15 mouse cellular contexts compared by ENCODE assay signal in the genomic region with DNA sequence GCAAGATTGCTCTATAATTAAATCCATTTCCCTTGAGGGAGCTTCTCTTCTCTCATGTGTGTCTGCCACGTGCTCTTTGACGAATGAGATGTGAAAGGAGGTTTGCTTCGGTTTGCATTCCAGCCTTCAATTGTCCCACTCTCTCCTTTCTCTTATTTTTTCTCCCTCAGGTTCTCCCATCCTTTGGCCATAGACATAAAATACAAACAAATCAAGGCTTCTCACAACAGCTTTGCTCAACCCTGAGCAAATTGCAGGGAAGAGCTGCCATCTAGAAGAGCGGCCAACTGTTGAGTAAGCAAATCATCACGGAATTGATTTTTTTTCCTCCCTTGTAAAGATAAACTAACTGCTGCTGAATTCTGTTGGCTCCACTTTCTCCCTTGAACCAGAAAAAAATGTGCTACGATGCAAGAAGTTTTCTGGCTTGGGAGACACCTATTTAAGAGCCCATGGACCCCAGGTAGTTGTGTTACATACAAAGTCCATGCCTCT.
DNase-seq lines count a peak whose midpoint lies in the region; ATAC-seq and TF ChIP-seq lines count a peak whose summit lies in the region.
"Had no signal": no experiment of that assay in that cellular context is flagged by ENCODE, and none has a peak within 500 bp of the region (broad histone marks: within the 10 kb centered on the region; RNA-seq: fewer than 3 reads in every experiment).

No protein-coding gene starts in this region.

- no peak overlapping the region for H3K9ac ChIP-seq in limb, embryonic 14.5 days (ENCODE audit: low read depth, low read length, severe bottlenecking)
- no peak overlapping the region for H3K9ac ChIP-seq in lung, postnatal 0 days (replicated peaks; ENCODE audit: low read depth)
- no peak overlapping the region for H3K9ac ChIP-seq in stomach, embryonic 15.5 days
- H3K9ac ChIP-seq: embryonic facial prominence, embryonic 12.5 days; liver, embryonic 12.5 days had no signal

- no peaks in the 10 kb centered on the region for H3K27me3 ChIP-seq in limb, embryonic 14.5 days (ENCODE audit: control insufficient read depth, insufficient read depth, low read length)
- no peaks in the 10 kb centered on the region for H3K27me3 ChIP-seq in limb, embryonic 10.5 days (ENCODE audit: low read depth, poor library complexity, severe bottlenecking)
- H3K27me3 ChIP-seq in lung, postnatal 0 days (replicated peaks; ENCODE audit: insufficient read depth, low read length) = no peaks in the 10 kb centered on the region
- H3K27me3 ChIP-seq in stomach, embryonic 15.5 days (replicated peaks) = no peaks in the 10 kb centered on the region
- H3K27me3 ChIP-seq: embryonic facial prominence, embryonic 12.5 days; liver, embryonic 12.5 days; Patski had no signal

- H3K9me3 ChIP-seq in limb, embryonic 14.5 days (ENCODE audit: control insufficient read depth, low read length) = no peaks in the 10 kb centered on the region
- H3K9me3 ChIP-seq in limb, embryonic 10.5 days (replicated peaks) = no peaks in the 10 kb centered on the region
- H3K9me3 ChIP-seq in lung, postnatal 0 days (ENCODE audit: low read length) = no peaks in the 10 kb centered on the region
- no peaks in the 10 kb centered on the region for H3K9me3 ChIP-seq in stomach, embryonic 15.5 days
- H3K9me3 ChIP-seq: embryonic facial prominence, embryonic 12.5 days; liver, embryonic 12.5 days had no signal

- no peak for TF ChIP-seq POLR2A in limb, embryonic 14.5 days (IDR thresholded peaks at IDR 0.05; ENCODE audit: borderline replicate concordance, extremely low read depth, insufficient read depth, insufficient read length)

- ATAC-seq in limb, embryonic 14.5 days (ENCODE audit: low FRiP score, low read depth) = no peak
- ATAC-seq in lung, postnatal 0 days = no peak
- ATAC-seq in stomach, embryonic 15.5 days (ENCODE audit: insufficient read depth, low FRiP score, low read depth) = no peak
- ATAC-seq: liver, embryonic 12.5 days; Patski had no signal

- H3K36me3 ChIP-seq in limb, embryonic 14.5 days (ENCODE audit: control insufficient read depth, insufficient read depth, low read length) = no peaks in the 10 kb centered on the region
- H3K36me3 ChIP-seq in limb, embryonic 10.5 days = no peaks in the 10 kb centered on the region
- no peaks in the 10 kb centered on the region for H3K36me3 ChIP-seq in lung, postnatal 0 days (ENCODE audit: insufficient read depth, low read length)
- H3K36me3 ChIP-seq in stomach, embryonic 15.5 days = no peaks in the 10 kb centered on the region
- H3K36me3 ChIP-seq: embryonic facial prominence, embryonic 12.5 days; liver, embryonic 12.5 days had no signal

- peak; percentile 30 for DNase-seq in gastrocnemius, adult 2 months
- no peak for DNase-seq in gastrocnemius, postnatal 4 days (ENCODE audit: low spot score in 2 of 2)
- DNase-seq in limb, embryonic 14.5 days (ENCODE audit: low spot score) = peak; percentile 21
- DNase-seq in limb, embryonic 10.5 days (ENCODE audit: low spot score) = no peak
- peak; percentile 73 for DNase-seq in lung, postnatal 0 days (ENCODE audit: low spot score)
- no peak for DNase-seq in layer of hippocampus, postnatal 25 days (ENCODE audit: extremely low spot score in 1 of 2, low spot score in 1 of 2)
- DNase-seq in gastrocnemius, postnatal 10 days = no peak
- DNase-seq: cerebellum, postnatal 25 days; kidney, postnatal 36 days; midbrain, embryonic 14.5 days; thymus, postnatal 14 days had no signal

- H3K4me1 ChIP-seq in limb, embryonic 14.5 days (ENCODE audit: control insufficient read depth, insufficient read depth, low read length) = no peaks in the 10 kb centered on the region
- H3K4me1 ChIP-seq in limb, embryonic 10.5 days = peaks cover 8% of the 10 kb centered on the region
- H3K4me1 ChIP-seq in lung, postnatal 0 days (ENCODE audit: insufficient read depth, low read depth, low read length) = no peaks in the 10 kb centered on the region
- H3K4me1 ChIP-seq in stomach, embryonic 15.5 days = no peaks in the 10 kb centered on the region
- H3K4me1 ChIP-seq: liver, embryonic 12.5 days had no signal

- TF ChIP-seq CTCF in gastrocnemius, adult 2 months (IDR thresholded peaks at IDR 0.05) = no peak
- no peak for TF ChIP-seq CTCF in lung, postnatal 0 days (IDR thresholded peaks at IDR 0.05)

- 55% methylated on average over 6 of the region's 6 CpGs for WGBS in limb, embryonic 14.5 days
- 71% methylated on average over 6 of the region's 6 CpGs for WGBS in limb, embryonic 10.5 days
- 45% methylated on average over 6 of the region's 6 CpGs for WGBS in lung, postnatal 0 days
- 36% methylated on average over 6 of the region's 6 CpGs for WGBS in stomach, embryonic 15.5 days

- no peak overlapping the region for H3K4me2 ChIP-seq in limb, embryonic 14.5 days (replicated peaks; ENCODE audit: low read depth, low read length, severe bottlenecking)
- no peak overlapping the region for H3K4me2 ChIP-seq in lung, postnatal 0 days (replicated peaks; ENCODE audit: low read depth, low read length)
- no peak overlapping the region for H3K4me2 ChIP-seq in stomach, embryonic 15.5 days
- H3K4me2 ChIP-seq: embryonic facial prominence, embryonic 12.5 days; liver, embryonic 12.5 days had no signal

- no peak for TF ChIP-seq EP300 in lung, postnatal 0 days (IDR thresholded peaks at IDR 0.05)

- H3K4me3 ChIP-seq in gastrocnemius, adult 2 months = no peak overlapping the region
- H3K4me3 ChIP-seq in limb, embryonic 14.5 days (replicated peaks; ENCODE audit: low read length) = no peak overlapping the region
- no peak overlapping the region for H3K4me3 ChIP-seq in limb, embryonic 10.5 days
- H3K4me3 ChIP-seq in lung, postnatal 0 days (ENCODE audit: low read depth, low read length) = no peak overlapping the region
- no peak overlapping the region for H3K4me3 ChIP-seq in stomach, embryonic 15.5 days (replicated peaks)
- H3K4me3 ChIP-seq: embryonic facial prominence, embryonic 12.5 days; liver, embryonic 12.5 days had no signal

- intact Hi-C loops in gastrocnemius, adult 2 months (cut with DNase I) = no loop called here

- no peak overlapping the region for H3K27ac ChIP-seq in gastrocnemius, adult 2 months
- no peak overlapping the region for H3K27ac ChIP-seq in limb, embryonic 14.5 days (replicated peaks; ENCODE audit: low read depth, low read length)
- H3K27ac ChIP-seq in limb, embryonic 10.5 days = no peak overlapping the region
- H3K27ac ChIP-seq in lung, postnatal 0 days (ENCODE audit: low read length) = no peak overlapping the region
- peak overlapping the region; percentile 49; the same call in 1 of the 2 replicates for H3K27ac ChIP-seq in stomach, embryonic 15.5 days
- H3K27ac ChIP-seq: embryonic facial prominence, embryonic 12.5 days; liver, embryonic 12.5 days had no signal

Comparison
In these comparisons a context has a peak if more than half of its experiments do, and no peak if none do; other contexts are left out.
1. DNase-seq: peak in gastrocnemius, adult 2 months (single experiment), limb, embryonic 14.5 days (single experiment) and lung, postnatal 0 days (single experiment); none in gastrocnemius, postnatal 4 days (0 of 2), limb, embryonic 10.5 days (single experiment), layer of hippocampus, postnatal 25 days (0 of 2) and gastrocnemius, postnatal 10 days (single experiment).